Mouse (Mus musculus) intestine, postnatal 0 days (tissue): ENCODE data around the gene Wdr77. TPM values are rescaled to one million over a fixed set of nuclear protein-coding genes. Genes with fewer than 3 reads are reported as not detected.
"Not testable (repeated sequence)": the region's sequence is repeated elsewhere in the genome, so short reads cannot be mapped to it uniquely, and the experiment has no call there.

ENCODE experiments used
- ATAC-seq: fragments of 200-750 bp; cut with Nextera tagmentation; 2 replicates; pipeline ENCODE4 v1.8.0; 2017; ENCODE audit warnings: mild to moderate bottlenecking, moderate TSS enrichment, moderate library complexity
- H3K27ac ChIP-seq: fragments of 300-500 bp; sonication (generic); 2 replicates; pipeline ENCODE4 v1.5.1; 2014; ENCODE audit warnings: mild to moderate bottlenecking, low read depth, low read length, moderate library complexity
- H3K27me3 ChIP-seq: fragments of 300-500 bp; sonication (generic); replicated peaks from 2 replicates; pipeline ENCODE4 v1.6.1; 2014; ENCODE audit warnings: low read length, mixed read lengths; ENCODE audit not compliant: control insufficient read depth, insufficient read depth
- H3K36me3 ChIP-seq: fragments of 300-500 bp; sonication (generic); 2 replicates; pipeline ENCODE4 v1.6.1; 2014; ENCODE audit warnings: mild to moderate bottlenecking, moderate library complexity; ENCODE audit not compliant: control insufficient read depth, insufficient read depth
- H3K4me1 ChIP-seq: fragments of 300-500 bp; sonication (generic); replicated peaks from 2 replicates; pipeline ENCODE4 v1.6.1; 2014; ENCODE audit warnings: antibody characterized with exemption, low read length, mixed read lengths; ENCODE audit not compliant: control insufficient read depth, insufficient read depth
- H3K4me2 ChIP-seq: fragments of 300-500 bp; sonication (generic); replicated peaks from 2 replicates; pipeline ENCODE4 v1.6.1; 2014; ENCODE audit warnings: low read depth, mild to moderate bottlenecking, moderate library complexity
- H3K4me3 ChIP-seq: fragments of 300-500 bp; sonication (generic); 2 replicates; pipeline ENCODE4 v1.5.1; 2014; ENCODE audit warnings: low read depth, low read length
- H3K9ac ChIP-seq: fragments of 300-500 bp; sonication (generic); 2 replicates; pipeline ENCODE4 v1.6.1; 2014; ENCODE audit warnings: mild to moderate bottlenecking, low read depth, low read length
- H3K9me3 ChIP-seq: fragments of 300-500 bp; sonication (generic); 2 replicates; pipeline ENCODE4 v1.6.1; 2016; ENCODE audit warnings: mixed run types; ENCODE audit not compliant: control insufficient read depth
- CTCF ChIP-seq: sonication (generic); IDR thresholded peaks from 2 replicates; pipeline ENCODE4 v1.5.1; 2016; ENCODE audit warnings: low read depth, mild to moderate bottlenecking, control low read depth, antibody characterized with exemption, moderate library complexity
- WGBS: fragments of 180-500 bp; shearing (Covaris S2); extraction: QIAGEN DNeasy Blood & Tissue Kit; methylation state at CpG from one replicate; pipeline ENCODE4 v1.1.7; 2014; 5-methylcytosine and 5-hydroxymethylcytosine counted together
- polyA plus RNA-seq: library from polyadenylated mRNA; unstranded; fragments of >200 nt; fragmentation: Nextera tagmentation; extraction: Ambion mirVana; gene quantifications from 2 replicates; pipeline ENCODE4 v1.2.1, GENCODE M21; 2015

The Wdr77 gene
- 33.1 and 33.4 TPM in 2 replicates for polyA plus RNA-seq

- Histone ChIP-seq H3K4me1 (no peaks in the 10 kb centered on the region; the same call in 1 of the 2 replicates), H3K27me3 (no peaks in the 10 kb centered on the region), H3K9ac (peak within 1 kb of the TSS; percentile 96), H3K27ac (peak within 1 kb of the TSS; percentile 92), H3K4me2 (peak within 1 kb of the TSS; percentile 95), H3K9me3 (no peaks in the 10 kb centered on the region), H3K36me3 (peaks cover 28% of the 10 kb centered on the region), H3K4me3 (peak within 1 kb of the TSS; percentile 91)
- ATAC-seq: peak; percentile 97
- WGBS: under 1% methylated on average over 52 of the region's 52 CpGs
- no peak for TF ChIP-seq CTCF
These were observed at the start of gene Wdr77 for GRCm38 (mm10) chr3:105958974-105959580. Gene Wdr77 (plus strand): TSS chr3:105959369.

DNA sequence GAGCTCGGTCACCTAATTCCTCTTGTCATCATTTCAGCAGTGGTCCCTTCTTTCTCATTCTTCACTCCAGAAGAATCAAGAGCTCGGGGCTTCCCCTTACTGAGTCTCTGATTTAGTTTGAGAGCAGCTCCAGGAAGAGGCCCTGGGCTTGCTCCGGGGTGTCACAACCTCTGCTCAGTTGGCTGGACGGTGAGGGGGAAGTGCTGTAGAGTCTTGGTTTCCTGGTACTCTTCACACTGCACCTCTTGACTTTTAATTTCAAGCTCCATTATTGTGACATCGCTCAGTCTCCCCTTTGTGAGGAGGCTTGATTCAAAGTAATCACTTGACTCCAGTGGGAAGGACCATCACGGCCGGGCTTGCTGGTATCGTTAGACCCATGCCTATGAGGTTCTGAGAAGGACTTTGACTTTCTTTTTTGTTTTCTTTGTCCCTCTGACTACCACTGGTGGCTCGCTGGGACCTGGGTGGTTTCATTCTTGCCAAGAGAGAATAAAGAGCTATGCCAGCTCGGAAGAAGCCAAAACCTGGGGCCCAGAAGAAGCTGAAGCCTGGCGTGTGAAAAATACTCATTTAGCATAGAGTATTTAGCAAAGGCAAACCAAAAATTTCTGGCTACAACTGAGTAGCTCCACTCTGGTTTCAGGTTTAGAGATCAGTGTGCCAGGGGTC, 48.5 kb upstream of the Wdr77 start:
- Histone ChIP-seq H3K27ac (no peak overlapping the region), H3K9me3 (no peaks in the 10 kb centered on the region), H3K27me3 (no peaks in the 10 kb centered on the region), H3K9ac (no peak overlapping the region), H3K36me3 (no peaks in the 10 kb centered on the region), H3K4me1 (no peaks in the 10 kb centered on the region), H3K4me2 (no peak overlapping the region), H3K4me3 (no peak overlapping the region)
- ATAC-seq: no peak
- no peak for TF ChIP-seq CTCF
- WGBS: 74% methylated on average over 11 of the region's 11 CpGs

DNA sequence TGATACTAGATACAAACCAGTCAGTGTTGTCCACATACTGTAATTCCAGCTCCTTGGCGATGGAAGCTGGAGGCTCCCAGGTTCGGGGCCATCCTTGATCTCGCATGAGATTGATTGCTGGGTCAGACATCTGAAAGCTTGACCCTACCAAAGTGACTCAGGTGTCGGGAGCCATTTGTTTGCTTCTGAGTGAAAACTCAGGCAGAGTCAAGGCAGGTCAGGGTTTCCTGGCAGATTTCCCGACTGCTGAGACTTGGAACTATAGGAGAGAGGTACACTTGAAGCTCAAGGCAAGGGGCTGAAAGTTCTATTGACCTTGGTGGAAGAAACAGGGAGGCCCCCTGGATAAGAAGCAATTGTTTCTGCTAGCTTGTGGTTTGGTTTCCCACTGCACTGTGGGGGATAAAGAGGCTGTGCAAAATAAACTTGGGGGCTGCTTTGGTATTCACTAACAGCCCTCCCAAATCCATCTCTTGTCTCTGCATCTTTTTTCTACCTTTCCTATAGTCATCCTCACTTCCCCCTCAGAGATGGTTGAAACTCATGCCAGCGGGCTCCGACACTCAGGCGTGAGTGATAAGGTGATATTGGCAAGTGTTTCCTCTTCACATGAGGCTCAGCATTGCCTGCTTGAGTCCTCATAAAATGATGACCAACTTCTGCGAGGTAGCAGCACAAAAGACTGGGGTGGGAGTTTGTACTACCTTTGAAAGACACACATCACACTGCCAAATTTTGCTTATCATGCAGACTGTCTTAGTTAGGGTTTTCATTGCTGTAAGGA, 46.9 kb upstream of the Wdr77 start:
- Histone ChIP-seq H3K36me3 (no peaks in the 10 kb centered on the region), H3K9ac (no peak overlapping the region), H3K4me2 (no peak overlapping the region), H3K27me3 (no peaks in the 10 kb centered on the region), H3K27ac (no peak overlapping the region), H3K4me3 (no peak overlapping the region), H3K9me3 (no peaks in the 10 kb centered on the region), H3K4me1 (no peaks in the 10 kb centered on the region)
- 62% methylated on average over 9 of the region's 9 CpGs for WGBS
- ATAC-seq: no peak
- no peak for TF ChIP-seq CTCF

DNA sequence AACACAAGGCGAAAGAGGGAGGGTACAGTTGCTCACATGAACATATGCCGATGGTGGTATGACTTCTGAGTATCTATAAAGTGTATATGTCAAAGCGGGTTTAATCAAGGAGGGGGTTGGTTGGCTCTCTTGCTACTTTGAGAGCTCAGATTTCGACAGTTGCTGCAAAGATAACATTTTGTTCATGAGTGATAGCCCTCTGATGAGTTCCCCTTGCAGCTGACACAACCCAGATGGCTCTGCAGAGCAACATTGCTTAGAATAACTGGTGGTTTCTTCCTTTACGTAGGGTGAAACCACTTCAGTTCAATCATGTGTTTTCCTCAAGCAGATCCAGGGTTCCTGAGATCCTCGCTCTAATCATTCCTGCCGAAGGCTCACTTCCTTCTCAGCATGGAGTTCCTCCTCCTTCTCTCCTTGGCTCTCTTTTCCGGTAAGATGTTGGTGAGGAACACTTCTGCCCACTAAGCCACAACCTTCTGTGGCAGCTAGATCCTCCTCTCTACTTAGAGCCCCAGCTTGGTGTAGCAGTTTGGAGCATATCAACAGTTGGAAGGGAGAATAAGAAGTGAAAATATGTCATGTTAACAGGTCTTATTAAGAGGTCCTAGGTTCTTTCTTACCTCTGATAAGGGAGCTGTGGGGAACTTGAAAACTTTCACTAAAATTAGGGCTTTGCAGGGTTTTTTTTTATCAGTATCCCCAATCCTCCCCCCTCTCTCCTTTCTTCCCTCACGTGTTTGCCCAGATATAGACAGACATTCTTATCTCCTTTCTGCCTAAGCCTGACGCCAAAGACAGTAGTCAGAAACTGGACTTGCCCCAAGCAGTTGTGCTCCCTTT, 45.1 kb upstream of the Wdr77 start:
- ATAC-seq: no peak
- no peak overlapping the region for H3K27ac ChIP-seq
- H3K36me3 ChIP-seq: no peaks in the 10 kb centered on the region
- H3K4me1 ChIP-seq: no peaks in the 10 kb centered on the region
- no peaks in the 10 kb centered on the region for H3K27me3 ChIP-seq
- no peak overlapping the region for H3K9ac ChIP-seq
- H3K9me3 ChIP-seq: no peaks in the 10 kb centered on the region
- no peak for TF ChIP-seq CTCF
- H3K4me2 ChIP-seq: no peak overlapping the region
- no peak overlapping the region for H3K4me3 ChIP-seq
- 49% methylated on average over 10 of the region's 10 CpGs for WGBS

DNA sequence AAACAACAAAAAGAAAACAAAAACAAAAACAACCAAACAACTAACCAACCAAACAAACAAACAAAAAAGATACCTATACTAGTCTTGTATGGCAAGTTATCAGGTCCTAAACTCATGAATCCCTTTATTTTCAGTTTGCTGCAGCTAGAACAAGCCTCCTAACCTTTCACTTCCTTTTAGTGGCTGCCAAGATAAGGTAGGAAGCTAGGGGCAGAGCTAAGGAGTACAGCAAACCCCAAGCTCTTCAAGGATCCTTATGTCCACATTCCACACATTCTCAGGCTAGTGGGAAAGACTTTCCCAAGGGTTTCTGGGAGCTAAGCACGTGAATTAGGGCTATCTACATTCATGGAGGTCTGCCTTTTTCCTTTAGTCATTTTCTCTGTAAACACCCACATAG, 43.9 kb upstream of the Wdr77 start:
- Histone ChIP-seq H3K4me1 (no peaks in the 10 kb centered on the region), H3K4me3 (no peak overlapping the region), H3K9me3 (no peaks in the 10 kb centered on the region), H3K27ac (no peak overlapping the region), H3K9ac (no peak overlapping the region), H3K36me3 (no peaks in the 10 kb centered on the region), H3K4me2 (no peak overlapping the region), H3K27me3 (no peaks in the 10 kb centered on the region)
- TF ChIP-seq CTCF: no peak
- ATAC-seq: no peak
- WGBS: 10% methylated on average over 1 of the region's 1 CpGs

DNA sequence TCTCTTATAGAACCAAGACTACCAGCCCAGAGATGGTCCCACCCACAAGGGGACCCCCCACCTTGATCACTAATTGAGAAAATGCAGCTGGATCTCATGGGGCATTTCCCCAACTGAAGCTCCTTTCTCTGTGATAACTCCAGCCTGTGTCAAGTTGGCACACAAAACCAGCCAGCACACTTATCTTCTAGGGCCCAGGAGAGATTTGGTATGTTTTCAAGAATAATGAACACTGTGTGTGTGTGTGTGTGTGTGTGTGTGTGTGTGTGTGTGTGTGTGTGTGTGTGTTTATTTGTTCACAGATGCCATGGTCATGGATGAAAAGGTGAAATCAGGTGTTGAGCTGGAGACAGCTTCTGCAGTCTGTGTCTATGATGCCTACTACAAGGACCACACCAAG, 42.7 kb upstream of the Wdr77 start:
- ATAC-seq, H3K4me3 ChIP-seq, H3K9ac ChIP-seq, H3K36me3 ChIP-seq, H3K9me3 ChIP-seq, H3K4me1 ChIP-seq, H3K27ac ChIP-seq, H3K4me2 ChIP-seq, H3K27me3 ChIP-seq: not testable (repeated sequence)
